Mouse (Mus musculus): ENCODE results near the gene Ifnar2. TPM values are rescaled to one million over a fixed set of nuclear protein-coding genes. Genes with fewer than 3 reads are reported as not detected.

Ifnar2 gene
- total RNA-seq (2015; ENCODE audit: low replicate concordance) (94.3 and 165 TPM in 2 replicates), total RNA-seq (2017; ENCODE audit: low replicate concordance) (71.6 and 141 TPM in 2 replicates)

DNA sequence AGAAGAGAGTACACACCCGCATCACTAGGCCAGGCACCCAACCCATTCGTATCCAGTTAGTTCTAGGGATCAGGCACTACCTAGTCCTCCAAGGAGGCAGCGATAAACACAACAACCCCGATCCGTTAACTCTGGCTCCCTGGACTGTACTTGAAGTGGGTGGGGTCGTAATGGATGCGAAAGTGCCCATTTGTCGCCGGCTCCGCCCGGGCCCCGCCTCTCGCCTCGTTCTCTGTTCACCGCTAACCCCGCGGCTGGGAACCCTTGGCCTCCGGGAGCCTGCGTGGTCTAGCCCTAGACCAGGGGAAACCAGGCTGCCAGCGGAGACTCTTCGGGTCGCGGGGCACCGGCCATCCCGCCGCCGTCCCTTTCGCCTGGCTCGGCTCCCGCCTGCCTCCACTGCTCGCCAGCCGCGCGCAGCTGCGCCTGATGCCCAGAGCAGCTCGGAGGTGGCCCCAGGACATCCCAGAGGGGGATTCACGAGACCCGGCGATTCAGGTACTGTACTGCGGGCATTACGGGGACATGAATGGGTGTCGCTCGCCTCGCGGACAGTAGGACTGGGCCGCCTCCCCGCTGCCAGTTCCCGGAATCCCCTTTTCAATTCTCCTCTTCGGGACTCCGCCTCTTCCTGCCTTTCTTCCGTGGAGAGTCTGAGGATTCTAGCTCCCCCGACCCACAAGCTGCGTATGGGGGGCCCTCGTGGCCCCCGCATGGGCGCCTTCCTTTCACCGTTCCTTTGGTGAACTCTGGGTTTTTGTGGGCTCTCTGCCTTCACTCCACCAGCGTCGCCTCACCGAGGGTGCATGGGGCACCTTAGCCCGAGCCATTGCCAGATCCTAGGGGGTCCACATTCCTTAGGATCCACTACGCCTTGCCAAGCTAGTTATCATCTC lies at the start of gene Ifnar2:
TSS of gene Ifnar2 (plus strand) at position 207 of the 896 bp plus-strand sequence.
- peak; percentile 91 for ATAC-seq (replicated peaks; ENCODE audit: low FRiP score, poor library complexity, severe bottlenecking)

DNA sequence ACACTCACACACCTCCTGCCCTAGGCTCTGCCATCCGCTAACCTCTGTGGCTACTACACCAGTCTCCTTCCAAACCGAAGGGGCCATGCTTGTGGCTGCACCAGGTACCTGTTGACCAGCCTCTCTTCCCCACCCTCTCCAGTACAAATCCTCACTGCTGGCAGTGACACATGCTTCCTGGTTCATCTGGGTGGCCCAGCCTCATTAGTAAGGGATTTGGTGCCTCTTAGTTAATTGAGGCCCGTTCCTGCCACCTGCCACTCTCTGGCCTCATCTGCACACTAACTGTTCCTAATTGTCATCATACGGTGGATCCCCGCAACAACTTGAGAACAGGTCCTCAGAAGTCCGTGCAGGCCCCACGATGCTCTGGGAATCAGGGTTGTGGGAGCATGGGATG lies 45.0 kb upstream of the Ifnar2 start:
- ATAC-seq (replicated peaks; ENCODE audit: low FRiP score, poor library complexity, severe bottlenecking): no peak

DNA sequence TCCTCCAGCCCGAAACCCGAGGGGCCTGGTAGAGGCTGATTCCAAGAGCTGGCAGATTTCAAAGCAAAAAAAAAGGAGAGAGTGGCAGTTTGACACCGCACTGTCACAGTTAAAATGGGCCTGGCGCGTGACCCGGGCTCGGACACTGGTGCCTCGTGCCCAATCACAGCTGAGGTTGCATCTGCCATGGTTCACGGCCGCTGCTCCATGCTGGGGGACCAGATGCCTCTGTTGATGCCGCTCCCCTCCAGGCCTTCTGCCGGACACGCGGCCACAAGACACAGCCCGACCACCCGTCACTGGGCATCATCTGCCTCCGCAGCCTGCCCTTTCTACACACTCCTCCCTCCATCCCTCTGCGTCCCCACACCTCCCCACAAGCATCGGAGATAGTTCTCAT lies 43.7 kb upstream of the Ifnar2 start:
- ATAC-seq (replicated peaks; ENCODE audit: low FRiP score, poor library complexity, severe bottlenecking): no peak

DNA sequence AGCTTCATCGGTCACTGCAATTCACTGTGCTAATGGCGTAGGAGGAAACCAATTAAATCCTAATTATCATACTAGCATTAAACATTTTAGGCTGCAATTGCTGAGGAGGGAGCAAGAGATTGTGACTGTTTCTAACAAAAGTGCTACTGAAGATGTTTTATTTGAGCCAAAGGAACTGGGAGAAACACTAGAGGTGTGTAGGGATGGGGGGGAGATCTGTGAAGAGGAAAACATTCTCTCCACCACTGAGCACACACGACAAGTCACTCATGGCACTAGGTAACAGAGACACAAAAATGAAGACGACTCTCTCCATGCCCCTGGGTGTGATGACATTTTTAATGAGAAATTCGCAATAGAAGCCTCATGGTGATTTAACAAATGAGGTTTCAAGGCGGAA lies 42.1 kb upstream of the Ifnar2 start:
- no peak for ATAC-seq (replicated peaks; ENCODE audit: low FRiP score, poor library complexity, severe bottlenecking)

DNA sequence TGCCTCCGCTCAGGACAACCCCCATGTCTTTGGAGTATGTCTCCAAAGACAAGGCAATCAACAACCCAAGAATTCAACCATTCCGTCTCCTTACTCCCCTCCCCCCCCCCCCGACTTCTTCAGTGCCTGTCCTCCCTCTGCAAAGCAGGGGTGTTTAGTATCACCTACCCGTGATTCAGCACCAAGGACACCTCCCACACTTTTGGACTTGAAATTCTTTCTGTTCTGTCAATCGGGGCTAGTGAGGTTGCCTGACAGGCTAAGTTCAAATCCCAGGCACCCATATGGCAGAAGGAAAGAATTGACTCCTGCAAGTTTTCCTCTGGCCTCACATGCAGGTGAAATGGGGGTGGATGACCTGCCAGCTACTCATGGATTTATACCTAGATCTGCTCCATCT lies 41.4 kb upstream of the Ifnar2 start:
- ATAC-seq (replicated peaks; ENCODE audit: low FRiP score, poor library complexity, severe bottlenecking): no peak

DNA sequence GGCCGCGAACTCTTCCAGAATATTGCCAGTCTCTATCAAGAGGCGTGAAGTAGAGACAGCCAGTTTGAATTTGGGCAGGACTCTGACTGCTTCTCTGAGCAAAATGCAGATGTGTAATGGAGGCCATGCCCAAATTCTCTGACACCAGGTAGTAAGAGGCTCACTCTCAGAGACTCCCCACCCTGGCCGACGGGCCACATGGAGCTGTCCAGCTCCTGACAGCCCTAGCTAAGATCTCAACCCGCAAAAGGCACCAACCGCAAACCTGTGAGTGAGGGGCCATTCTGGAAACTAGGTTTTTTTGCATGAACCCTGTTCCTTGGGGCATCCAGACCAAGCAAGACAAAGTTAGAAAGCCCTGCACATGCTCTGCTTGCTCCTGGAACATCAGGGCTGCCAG lies 39.7 kb upstream of the Ifnar2 start:
- ATAC-seq (replicated peaks; ENCODE audit: low FRiP score, poor library complexity, severe bottlenecking): no peak

DNA sequence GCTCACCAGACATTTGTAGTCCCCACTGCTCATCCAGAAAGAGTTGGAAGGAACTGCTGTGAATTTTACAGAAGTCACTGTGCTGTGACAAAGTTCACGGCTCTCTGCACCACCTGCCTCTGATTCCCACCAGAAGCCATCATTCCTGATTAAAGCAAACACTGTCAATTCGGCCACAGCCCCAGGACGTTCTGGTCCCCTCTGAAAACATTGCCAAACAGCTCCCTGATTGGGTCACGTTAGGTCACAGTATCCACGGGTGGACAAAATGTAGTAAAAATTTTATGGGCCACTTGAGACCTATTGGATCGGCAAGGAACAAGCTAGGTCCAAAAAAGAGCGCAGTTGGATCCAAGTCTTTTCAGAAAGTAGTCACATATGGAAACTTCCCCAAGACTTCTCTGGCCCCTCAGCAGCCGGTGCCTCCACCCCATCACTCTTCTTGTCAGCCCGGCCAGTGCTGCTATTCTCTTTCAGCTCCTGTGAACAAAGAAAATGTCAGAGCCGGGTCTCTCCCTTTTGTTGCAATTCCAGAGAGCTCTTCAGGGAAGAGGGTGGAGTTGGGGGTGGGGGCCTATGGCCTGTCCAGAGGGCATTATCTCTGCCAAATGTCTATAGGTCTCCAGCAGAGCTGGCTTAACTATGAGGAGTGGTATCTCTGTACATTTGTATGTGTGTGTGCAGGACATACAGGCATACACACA lies 38.2 kb upstream of the Ifnar2 start:
- ATAC-seq (replicated peaks; ENCODE audit: low FRiP score, poor library complexity, severe bottlenecking): no peak

DNA sequence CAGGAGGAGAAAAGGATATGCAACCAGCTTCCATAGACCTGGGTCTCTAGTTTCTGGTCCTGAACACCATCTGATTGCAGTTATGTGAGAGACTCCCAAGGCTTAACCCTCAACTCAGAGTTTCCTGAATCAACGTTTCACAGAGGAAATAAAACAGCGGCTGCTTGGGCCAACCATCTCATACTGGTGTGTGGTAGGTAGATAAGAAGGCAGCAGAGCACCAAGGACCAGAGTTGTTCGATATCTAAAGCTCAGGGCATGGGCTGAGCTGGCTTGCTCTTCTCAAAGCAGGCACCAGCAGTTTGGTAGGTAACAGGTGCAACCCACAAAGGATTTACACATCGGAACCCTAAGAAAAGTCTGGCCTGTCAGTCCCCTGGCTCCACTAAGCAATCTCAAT lies 35.8 kb upstream of the Ifnar2 start:
- peak; percentile 89 for ATAC-seq (replicated peaks; ENCODE audit: low FRiP score, poor library complexity, severe bottlenecking)

DNA sequence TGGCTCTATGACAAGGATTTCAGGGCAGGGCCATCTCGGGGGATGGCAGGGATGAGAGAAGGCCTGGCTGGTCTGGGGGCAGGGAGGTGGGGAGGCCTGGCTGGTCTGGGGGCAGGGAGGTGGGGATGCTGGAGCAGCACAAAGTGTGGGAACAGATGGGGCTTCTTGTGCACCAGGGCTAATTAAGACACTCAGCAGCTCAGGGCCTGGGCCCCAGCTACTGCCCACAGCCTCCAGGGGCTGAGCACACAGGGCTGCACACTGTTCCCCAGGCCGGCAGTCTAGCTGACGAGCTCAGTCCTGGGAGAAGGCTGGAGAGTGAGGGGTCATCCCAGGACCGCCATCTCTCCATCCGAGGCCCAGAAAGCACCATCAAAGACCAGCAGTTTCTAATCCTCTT lies 35.1 kb upstream of the Ifnar2 start:
- no peak for ATAC-seq (replicated peaks; ENCODE audit: low FRiP score, poor library complexity, severe bottlenecking)

DNA sequence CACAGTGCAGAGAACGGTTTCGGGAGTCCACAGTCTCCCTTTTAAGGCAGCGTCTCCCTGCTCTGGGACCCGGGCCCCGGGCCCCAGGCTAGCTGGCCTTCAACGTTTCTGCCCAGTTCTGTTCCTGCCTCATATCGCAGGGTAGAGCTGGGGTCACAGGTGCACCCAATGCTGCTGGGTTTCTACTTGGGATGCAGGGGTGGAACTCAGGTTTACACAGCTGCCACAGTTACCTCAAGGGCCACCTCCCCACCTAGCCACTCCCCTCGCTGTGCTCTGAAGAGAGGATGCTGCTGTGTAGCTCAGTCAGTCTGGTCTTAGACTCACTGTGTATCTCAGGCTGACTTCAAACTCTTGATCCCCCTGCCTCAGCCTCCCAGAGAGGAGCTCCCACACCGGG lies 26.1 kb upstream of the Ifnar2 start:
- no peak for ATAC-seq (replicated peaks; ENCODE audit: low FRiP score, poor library complexity, severe bottlenecking)

DNA sequence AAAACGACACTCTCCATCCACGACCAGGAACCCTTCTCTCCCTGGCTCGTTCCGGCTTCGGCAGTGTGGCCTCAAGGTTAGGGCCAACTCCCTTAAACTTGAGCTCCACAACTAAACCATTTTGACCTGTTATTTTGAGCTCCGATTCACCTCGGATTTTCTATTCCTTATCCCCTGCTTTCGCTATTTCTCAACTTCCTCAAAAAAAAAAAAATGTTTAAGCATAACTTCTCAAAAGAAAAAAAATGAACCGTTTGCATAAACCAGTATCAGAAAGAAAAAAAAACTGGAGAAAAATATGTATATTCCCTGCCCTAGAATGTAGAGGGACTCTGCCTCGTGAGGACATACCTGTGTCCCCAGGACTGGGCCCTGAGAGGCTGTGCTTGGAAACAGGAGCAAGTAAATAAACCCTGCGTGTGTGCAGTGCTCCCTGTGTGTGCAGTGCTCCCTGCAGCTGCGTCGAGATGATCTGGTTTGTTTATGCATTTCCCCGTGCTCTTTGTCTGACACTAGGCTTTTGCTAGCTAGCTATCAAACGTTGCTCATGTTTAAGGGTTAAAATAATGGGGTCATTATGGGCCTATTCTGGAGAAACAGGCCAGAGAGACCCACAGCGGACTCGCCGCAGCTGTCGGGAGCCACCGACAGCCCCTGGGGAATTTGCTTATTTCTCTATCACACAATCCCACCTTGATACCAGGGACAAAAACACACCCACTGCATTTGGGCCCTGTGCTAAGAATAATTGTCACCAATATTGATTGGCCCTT lies 24.9 kb upstream of the Ifnar2 start:
- ATAC-seq (replicated peaks; ENCODE audit: low FRiP score, poor library complexity, severe bottlenecking): no peak

DNA sequence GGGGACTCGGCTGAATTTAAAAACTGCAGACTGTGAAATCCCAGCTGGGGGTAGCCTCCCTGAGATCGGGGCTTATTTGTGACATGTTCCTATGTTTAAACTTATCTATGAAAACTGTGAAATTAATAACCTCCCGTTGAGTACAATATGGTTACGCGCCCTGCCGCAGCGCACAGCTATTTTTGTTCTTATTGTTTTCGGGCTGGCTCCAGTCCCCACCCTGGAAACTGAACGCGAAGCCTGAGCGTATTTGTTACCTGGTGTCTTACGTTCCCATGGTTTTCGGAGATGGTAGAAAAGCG lies 24.4 kb upstream of the Ifnar2 start:
- no peak for ATAC-seq (replicated peaks; ENCODE audit: low FRiP score, poor library complexity, severe bottlenecking)

DNA sequence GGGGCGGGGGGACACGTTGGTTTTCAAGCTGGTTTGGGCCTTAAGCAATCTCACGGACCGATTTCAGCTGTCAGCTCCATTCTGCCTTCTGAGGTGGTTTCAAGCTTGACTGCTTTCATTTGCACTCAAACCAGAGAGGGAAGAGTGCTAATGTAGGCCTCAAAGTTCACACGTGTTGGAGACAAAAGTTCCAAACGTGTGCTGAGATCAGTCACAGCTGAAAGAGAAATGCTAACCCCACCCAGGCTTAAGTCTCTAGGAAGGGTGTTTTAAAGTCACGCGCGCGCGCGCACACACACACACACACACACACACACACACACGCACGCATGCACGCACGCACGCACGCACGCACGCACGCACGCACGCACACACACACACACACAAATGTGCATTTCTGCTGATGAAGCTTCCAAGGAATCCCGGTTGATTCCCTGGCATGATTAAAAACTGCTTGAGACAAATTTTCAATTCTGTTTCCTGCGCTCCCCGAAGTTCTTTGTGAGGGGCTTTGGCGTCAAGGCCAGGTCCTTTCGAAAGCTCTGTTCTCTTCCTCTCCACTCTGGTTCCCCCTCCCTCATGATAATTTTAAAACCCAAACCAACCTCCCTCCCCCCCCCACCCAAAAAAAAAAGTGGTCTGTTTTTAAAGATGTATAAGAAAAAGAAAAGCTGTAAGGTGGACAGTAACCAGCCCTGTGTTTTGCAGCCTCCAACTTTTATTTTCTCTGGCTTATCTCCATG lies 23.8 kb upstream of the Ifnar2 start:
- no peak for ATAC-seq (replicated peaks; ENCODE audit: low FRiP score, poor library complexity, severe bottlenecking)

DNA sequence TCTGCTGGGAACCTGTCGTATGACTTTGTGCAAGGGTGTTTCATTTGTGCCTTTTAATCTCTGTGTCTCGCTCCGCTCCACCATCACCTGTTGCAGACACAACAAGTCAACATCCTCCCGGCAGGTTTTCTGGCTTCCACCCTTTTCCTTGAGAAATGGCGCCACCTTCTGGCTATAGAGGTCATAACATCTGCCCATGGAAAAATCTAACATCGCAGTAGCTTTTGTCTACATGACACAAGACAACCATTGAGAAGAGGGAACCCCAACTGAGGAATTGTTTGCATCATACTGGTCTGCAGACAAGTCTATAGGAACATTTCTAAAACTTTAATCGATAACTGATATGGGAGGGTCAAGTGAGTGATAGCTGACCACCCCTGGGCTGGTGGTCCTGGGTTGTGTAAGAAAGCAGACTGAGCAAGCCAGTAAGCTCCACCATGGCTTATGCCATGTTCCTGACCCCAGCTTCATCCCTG lies 20.5 kb upstream of the Ifnar2 start:
- peak; percentile 65 for ATAC-seq (replicated peaks; ENCODE audit: low FRiP score, poor library complexity, severe bottlenecking)

DNA sequence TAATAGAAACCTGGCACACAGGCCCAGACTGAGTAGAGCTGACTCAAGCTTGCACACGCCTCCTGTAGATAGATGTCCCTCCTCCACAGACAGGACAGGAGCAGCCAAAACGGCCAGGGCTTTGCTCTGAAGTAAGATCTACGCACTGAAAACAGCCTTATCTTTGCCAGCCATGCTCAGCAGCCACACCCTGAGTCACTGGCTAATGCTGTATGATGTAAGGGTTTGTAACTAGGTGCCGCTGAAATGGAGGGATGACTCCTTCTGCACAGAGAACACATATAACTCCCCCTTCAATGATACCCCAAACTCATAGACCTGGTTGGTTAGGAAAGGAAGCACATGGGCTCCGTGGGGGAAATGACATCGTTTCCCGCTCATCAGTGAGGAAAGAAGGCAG lies 19.8 kb upstream of the Ifnar2 start:
- ATAC-seq (replicated peaks; ENCODE audit: low FRiP score, poor library complexity, severe bottlenecking): peak; percentile 89

DNA sequence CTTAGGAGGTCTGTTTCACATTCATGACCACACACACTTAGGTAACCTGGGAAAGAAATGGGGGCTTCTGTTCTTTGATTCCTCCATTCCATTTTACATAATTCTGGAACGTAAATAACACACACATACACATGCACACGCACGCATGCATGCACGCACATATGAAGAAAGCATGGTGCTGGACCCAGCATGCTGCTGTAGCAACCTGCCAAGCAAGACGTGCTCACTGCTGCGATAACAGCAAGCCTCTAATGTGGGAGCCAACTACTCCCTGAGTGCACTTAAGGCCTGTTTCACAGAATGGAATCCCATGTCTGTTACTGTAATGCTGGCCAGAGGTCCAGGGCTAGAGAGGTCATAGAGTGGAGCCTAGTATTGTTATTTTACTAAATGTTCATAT lies 19.4 kb upstream of the Ifnar2 start:
- ATAC-seq (replicated peaks; ENCODE audit: low FRiP score, poor library complexity, severe bottlenecking): peak; percentile 74

DNA sequence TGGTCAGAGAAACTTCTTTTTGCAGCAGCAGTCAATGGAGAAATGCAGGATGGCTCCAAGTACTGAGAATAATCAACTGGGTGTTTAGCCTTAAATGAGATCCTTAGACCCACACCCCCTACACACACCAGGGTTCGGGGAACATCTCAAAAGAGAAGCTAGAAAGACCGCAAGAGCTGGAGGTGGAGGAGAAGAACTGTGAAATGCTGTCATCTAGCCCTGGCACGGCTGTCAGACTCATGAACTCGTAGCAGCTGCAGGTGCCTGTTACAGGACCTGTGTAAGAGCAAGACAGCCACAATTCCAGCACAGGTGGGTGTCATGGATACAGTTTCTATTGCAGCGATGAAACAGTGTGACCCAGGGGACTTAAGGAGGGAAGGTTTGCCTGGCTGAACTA lies 18.9 kb upstream of the Ifnar2 start:
- ATAC-seq (replicated peaks; ENCODE audit: low FRiP score, poor library complexity, severe bottlenecking): no peak

DNA sequence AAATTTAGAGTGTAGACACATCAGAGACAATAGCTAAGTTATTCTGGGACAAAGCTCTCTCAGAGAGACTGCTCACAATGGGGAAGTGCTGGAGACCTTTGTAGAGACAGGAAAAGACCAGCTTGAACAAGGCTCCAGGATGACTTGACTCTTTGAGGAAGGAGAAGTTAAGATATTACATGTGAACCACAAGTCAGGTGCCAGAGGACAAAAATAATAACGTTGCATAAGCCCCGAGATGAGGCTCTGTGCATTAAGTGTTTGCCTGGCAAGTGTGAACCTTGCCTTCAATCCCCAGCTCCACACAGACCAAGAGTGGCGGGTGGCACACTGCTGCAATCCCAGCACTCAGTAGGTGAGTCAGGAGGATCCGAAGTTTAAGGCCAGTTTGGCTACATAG lies 18.0 kb upstream of the Ifnar2 start:
- ATAC-seq (replicated peaks; ENCODE audit: low FRiP score, poor library complexity, severe bottlenecking): no peak

DNA sequence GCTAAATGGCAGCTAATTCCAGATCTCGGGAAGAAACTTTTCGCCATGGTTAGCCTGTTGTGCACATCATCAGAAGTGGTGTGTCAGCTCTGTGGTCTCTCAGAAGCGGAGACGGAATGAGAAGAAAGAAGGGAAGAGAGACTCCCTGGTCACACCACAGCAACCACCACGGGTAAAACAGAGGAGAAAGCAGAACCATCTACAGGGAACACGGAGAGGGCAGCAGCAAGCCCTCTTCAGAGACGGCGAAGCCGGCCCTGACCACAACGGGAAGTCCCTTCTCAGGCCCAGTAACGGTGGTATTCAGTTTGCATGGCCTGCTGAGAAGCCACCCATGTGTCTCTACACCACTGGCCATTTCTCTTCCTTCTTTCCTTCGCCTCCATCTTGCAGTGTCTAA lies 17.4 kb upstream of the Ifnar2 start:
- no peak for ATAC-seq (replicated peaks; ENCODE audit: low FRiP score, poor library complexity, severe bottlenecking)

Measured in erythroid progenitor cell, adult 5-6 weeks (primary cell).